Mouse (Mus musculus) stomach, postnatal 0 days (tissue): ENCODE measurements at regions not wholly inside any gene's neighbourhood (a gene's known extent, or its start where the extent isn't known, plus 50 kb on each side); places are given as distances from the start of the nearest gene placed in this dataset.

Experiments used
- CTCF ChIP-seq: IDR thresholded peaks from 2 replicates; pipeline ENCODE4 v1.5.1; 2016; ENCODE audit warnings: antibody characterized with exemption, low read depth, mild to moderate bottlenecking, moderate library complexity
- EP300 ChIP-seq: optimal IDR thresholded peaks from 2 replicates; pipeline ENCODE3; 2016; ENCODE audit warnings: antibody characterized with exemption

DNA sequence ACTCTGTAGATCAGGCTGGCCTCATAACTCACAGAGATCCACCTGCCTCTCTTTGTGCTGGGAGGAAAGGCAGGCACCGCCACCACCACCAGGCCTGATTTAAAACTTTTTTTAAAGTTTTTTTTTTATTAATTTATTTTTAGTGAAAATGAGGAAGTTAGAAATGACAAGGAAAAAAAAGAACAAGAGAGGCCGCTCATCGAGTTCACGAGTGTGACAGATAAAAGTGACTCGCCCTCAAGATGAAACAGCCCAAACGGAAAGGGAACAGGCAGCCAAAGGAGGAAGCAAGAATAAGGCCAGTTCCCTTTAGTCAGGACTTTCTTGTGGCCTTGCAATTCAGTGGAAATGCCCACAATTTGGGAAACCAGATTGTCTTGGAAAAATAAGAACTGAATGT lies 163.4 kb upstream of the Jmjd1c start:
- TF ChIP-seq CTCF: no peak
- TF ChIP-seq EP300: no peak
